Mouse (Mus musculus): Measurements from ENCODE around the gene Pdcd6ip.

- TF ChIP-seq CTCF (IDR thresholded peaks at IDR 0.05; ENCODE audit: insufficient read depth, low read depth, low read length): no peak
- TF ChIP-seq POLR2A (IDR thresholded peaks at IDR 0.05; ENCODE audit: insufficient read depth, low read depth, low read length): no peak
Observed at GRCm38 (mm10) chr9:113645837-113646169, 62.3 kb downstream of the Pdcd6ip start.

Data from olfactory bulb, adult 2 months (tissue).